Mouse (Mus musculus): ENCODE results near the gene Nol7.

DNA sequence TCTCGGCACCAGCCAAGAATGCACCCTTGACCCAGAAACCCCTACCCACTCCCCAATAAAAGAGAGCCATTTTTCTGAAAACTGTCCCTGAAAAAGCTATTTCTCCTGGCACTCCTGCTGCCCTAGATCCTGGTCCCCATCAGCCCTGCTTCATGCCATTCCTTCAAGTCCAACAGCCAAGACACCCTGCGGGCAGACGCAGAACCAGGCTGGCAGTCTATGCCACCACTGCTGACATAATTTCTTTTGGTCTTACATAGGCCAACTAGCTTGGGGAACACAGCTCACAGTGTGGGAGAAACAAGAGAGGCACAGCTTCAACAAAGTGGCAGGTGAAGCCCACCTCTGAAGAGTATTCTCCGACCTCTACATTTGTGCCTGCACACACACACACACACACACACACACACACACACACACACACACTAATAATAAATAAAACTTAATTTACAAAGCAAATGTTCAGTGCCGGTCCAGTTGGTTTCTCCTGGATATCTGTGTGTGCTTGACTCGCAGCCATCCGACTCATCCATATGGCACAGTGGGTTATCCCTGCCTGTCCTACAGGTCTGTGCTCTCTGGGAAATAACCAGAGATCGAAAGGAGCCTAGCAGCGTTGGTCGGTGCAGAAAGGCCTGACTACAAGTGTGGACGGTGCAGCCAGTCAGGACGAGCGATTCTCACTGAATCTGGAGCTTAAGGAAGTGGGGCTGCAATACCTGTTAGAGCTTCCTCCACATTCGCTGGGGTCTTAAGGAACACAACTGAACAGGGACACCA is 41.7 kb upstream of the Nol7 start:
- TF ChIP-seq POLR2A (IDR thresholded peaks at IDR 0.05; ENCODE audit: low read depth, low read length) (no peak), CTCF (IDR thresholded peaks at IDR 0.05; ENCODE audit: extremely low read depth, insufficient read depth, insufficient read length, insufficient replicate concordance) (no peak)

Data from spleen, adult 2 months (tissue).